In genomic region chr13:115079996-115080585, GRCm38 (mm10) we compare ENCODE assay signal across 28 mouse cellular contexts. TPM values are rescaled to one million over a fixed set of nuclear protein-coding genes. Genes with fewer than 3 reads are reported as not detected.
DNase-seq lines count a peak whose midpoint lies in the region; ATAC-seq and TF ChIP-seq lines count a peak whose summit lies in the region.
"Had no signal": no experiment of that assay in that cellular context is flagged by ENCODE, and none has a peak within 500 bp of the region (broad histone marks: within the 10 kb centered on the region; RNA-seq: fewer than 3 reads in every experiment).

No protein-coding gene starts in this region.

- in situ Hi-C loops in Patski (cut with MboI; ENCODE audit: low pct_unique_long_range_greater_than_20kb): no loop called here

- TF ChIP-seq CTCF in Patski (IDR thresholded peaks at IDR 0.05): no peak

- H3K36me3 ChIP-seq in kidney, embryonic 14.5 days (ENCODE audit: control insufficient read depth, insufficient read depth, low read length): no peaks in the 10 kb centered on the region
- 0 out of 2 replicates have a peak, but pooled peaks cover 2% of the 10 kb centered on the region for H3K36me3 ChIP-seq in lung, embryonic 15.5 days
- H3K36me3 ChIP-seq: embryonic facial prominence, embryonic 12.5 days; heart, embryonic 10.5 days; midbrain, embryonic 15.5 days had no signal

- WGBS in kidney, embryonic 14.5 days: 91% methylated on average over 3 of the region's 3 CpGs
- WGBS in lung, embryonic 15.5 days: 59% methylated on average over 3 of the region's 3 CpGs

- H3K27ac ChIP-seq in kidney, embryonic 14.5 days (ENCODE audit: low read depth, low read length): no peak overlapping the region
- 0 out of 2 replicates have a peak overlapping the region, but pooled peaks have one; percentile 15 for H3K27ac ChIP-seq in lung, embryonic 15.5 days
- H3K27ac ChIP-seq: embryonic facial prominence, embryonic 12.5 days; heart, embryonic 10.5 days; heart, embryonic 15.5 days; kidney, postnatal 0 days; layer of hippocampus, adult 2 months; left cerebral cortex, adult 2 months; liver, embryonic 14.5 days; midbrain, embryonic 15.5 days; stomach, postnatal 0 days had no signal

- H3K9ac ChIP-seq in kidney, embryonic 14.5 days (ENCODE audit: low read depth, low read length): no peak overlapping the region
- H3K9ac ChIP-seq in lung, embryonic 15.5 days: no peak overlapping the region
- H3K9ac ChIP-seq: embryonic facial prominence, embryonic 12.5 days; heart, embryonic 15.5 days; liver, embryonic 14.5 days; lung, embryonic 14.5 days; midbrain, embryonic 15.5 days had no signal

- H3K4me1 ChIP-seq in kidney, embryonic 14.5 days (ENCODE audit: control insufficient read depth, insufficient read depth, low read length): 0 out of 2 replicates have a peak, but pooled peaks cover 3% of the 10 kb centered on the region
- H3K4me1 ChIP-seq in lung, embryonic 15.5 days: peaks cover 25% of the 10 kb centered on the region; the same call in 1 of the 2 replicates
- H3K4me1 ChIP-seq: embryonic facial prominence, embryonic 12.5 days; midbrain, embryonic 15.5 days had no signal

- POLR2A ChIA-PET in Patski (lab: Charles Lee): interaction anchor here (0.6 to 1.3 kb wide), 3 partner anchors 9 to 177 kb away, joined by 3 to 5 read pairs (median 4); no protein-coding TSS in a partner anchor

- CTCF ChIA-PET in Patski (lab: Charles Lee): interaction anchor here (1.0 to 2.8 kb wide), 7 partner anchors 10 to 49 kb away, joined by 3 to 10 read pairs (median 3); partner anchors contain the start of gene Pelo

- H3K4me3 ChIP-seq in kidney, embryonic 14.5 days (ENCODE audit: low read length): no peak overlapping the region
- no peak overlapping the region for H3K4me3 ChIP-seq in lung, embryonic 15.5 days
- H3K4me3 ChIP-seq: embryonic facial prominence, embryonic 12.5 days; heart, embryonic 10.5 days; heart, embryonic 15.5 days; layer of hippocampus, adult 2 months; left cerebral cortex, adult 2 months; midbrain, embryonic 15.5 days had no signal

- H3K4me2 ChIP-seq in kidney, embryonic 14.5 days (replicated peaks; ENCODE audit: low read depth, low read length): no peak overlapping the region
- H3K4me2 ChIP-seq in lung, embryonic 15.5 days: no peak overlapping the region
- H3K4me2 ChIP-seq: embryonic facial prominence, embryonic 12.5 days; heart, embryonic 15.5 days; lung, embryonic 14.5 days; midbrain, embryonic 15.5 days had no signal

- DNase-seq in kidney, postnatal 10 days: peak; percentile 55
- DNase-seq in lung, postnatal 25 days (ENCODE audit: low spot score): no peak
- DNase-seq in Muller cell, postnatal 12 days (ENCODE audit: inconsistent ontology term): peak; percentile 73
- DNase-seq in Patski (ENCODE audit: low read depth, low spot score): no peak
- DNase-seq: adrenal gland, postnatal 10 days; cerebellum, adult 11 months; cerebellum, adult 9-11 months; embryo, embryonic 11 days; left cerebral cortex, postnatal 4 days; lung, embryonic 14.5 days; right cerebral cortex, postnatal 25 days; thymus, adult 18-20 months; thymus, postnatal 25 days had no signal

- ATAC-seq in kidney, embryonic 14.5 days (ENCODE audit: low FRiP score, low TSS enrichment): no peak
- ATAC-seq in lung, embryonic 15.5 days (ENCODE audit: borderline replicate concordance, extremely low read depth, low FRiP score, low TSS enrichment): no peak
- peak; percentile 84 for ATAC-seq in Patski
- no peak for ATAC-seq in activated CD4-positive, CD25-positive, alpha-beta regulatory T cell, adult 4 months
- ATAC-seq: CD4-positive, CD25-positive, alpha-beta regulatory T cell, adult 4 months; forebrain, embryonic 16.5 days; hindbrain, embryonic 16.5 days; midbrain, embryonic 15.5 days had no signal

- no peaks in the 10 kb centered on the region for H3K27me3 ChIP-seq in kidney, embryonic 14.5 days (ENCODE audit: control insufficient read depth, insufficient read depth, low read length)
- no peaks in the 10 kb centered on the region for H3K27me3 ChIP-seq in lung, embryonic 15.5 days
- H3K27me3 ChIP-seq in Patski: no peaks in the 10 kb centered on the region
- H3K27me3 ChIP-seq: embryonic facial prominence, embryonic 12.5 days; heart, embryonic 15.5 days; midbrain, embryonic 15.5 days had no signal

- no peaks in the 10 kb centered on the region for H3K9me3 ChIP-seq in kidney, embryonic 14.5 days (ENCODE audit: control insufficient read depth, low read length)
- H3K9me3 ChIP-seq in lung, embryonic 15.5 days: no peaks in the 10 kb centered on the region
- H3K9me3 ChIP-seq: embryonic facial prominence, embryonic 12.5 days; heart, embryonic 10.5 days; heart, embryonic 15.5 days; midbrain, embryonic 15.5 days had no signal

RNA-seq across cellular contexts. Expression of gene Pelo, which starts 9.9 kb away (rescaled TPM):
- 7.0 and 8.8 TPM in 2 replicates for polyA plus RNA-seq in kidney, embryonic 14.5 days (2014; fragmentation: Nextera tagmentation; extraction: Ambion mirVana)
- polyA plus RNA-seq in lung, embryonic 15.5 days (2015; fragmentation: Nextera tagmentation; extraction: Ambion mirVana): 5.4 and 6.4 TPM in 2 replicates
- 34.9 TPM for polyA plus RNA-seq in Patski (2021)
- polyA plus RNA-seq in activated CD4-positive, CD25-positive, alpha-beta regulatory T cell, adult 4 months (2017; shearing (Covaris generic)): 1 to 10 TPM; 2.6 to 2.8 TPM

RNA-seq across cellular contexts. Expression of gene Gm49395, which starts 21.6 kb away (rescaled TPM):
- polyA plus RNA-seq in kidney, embryonic 14.5 days (2014; fragmentation: Nextera tagmentation; extraction: Ambion mirVana): 5.7 and 9.3 TPM in 2 replicates
- 6.8 and 7.6 TPM in 2 replicates for polyA plus RNA-seq in lung, embryonic 15.5 days (2015; fragmentation: Nextera tagmentation; extraction: Ambion mirVana)
- polyA plus RNA-seq in Patski (2021): 2.2 TPM
- under 1 TPM in 1 of 2 experiments, not detected in 1; 0.60 TPM for polyA plus RNA-seq in activated CD4-positive, CD25-positive, alpha-beta regulatory T cell, adult 4 months (2017; shearing (Covaris generic))

RNA-seq across cellular contexts. Expression of gene Itga1, which starts 21.7 kb away (rescaled TPM):
- polyA plus RNA-seq in kidney, embryonic 14.5 days (2014; fragmentation: Nextera tagmentation; extraction: Ambion mirVana): 10.0 and 21.0 TPM in 2 replicates
- polyA plus RNA-seq in lung, embryonic 15.5 days (2015; fragmentation: Nextera tagmentation; extraction: Ambion mirVana): 31.3 and 35.5 TPM in 2 replicates
- 59.2 TPM for polyA plus RNA-seq in Patski (2021)
- under 1 TPM; 0.68 to 0.87 TPM for polyA plus RNA-seq in activated CD4-positive, CD25-positive, alpha-beta regulatory T cell, adult 4 months (2017; shearing (Covaris generic))

Comparison
In these comparisons a context has a peak if more than half of its experiments do, and no peak if none do; other contexts are left out.
1. DNase-seq: peak in kidney, postnatal 10 days (single experiment) and Muller cell, postnatal 12 days (single experiment); none in lung, postnatal 25 days (single experiment) and Patski (single experiment).